Mouse (Mus musculus): ENCODE results near the gene Cacng5. TPM values are rescaled to one million over a fixed set of nuclear protein-coding genes. Genes with fewer than 3 reads are reported as not detected.

Gene Cacng5
- polyA plus RNA-seq, 1 experiment from 2014 or later = 7.6 TPM

- H3K4me2 ChIP-seq (ENCODE audit: low read length) = no peak overlapping the region
- no peaks in the 10 kb centered on the region for H3K9me3 ChIP-seq (ENCODE audit: control insufficient read depth, low read length)
- no peak overlapping the region for H3K9ac ChIP-seq (replicated peaks; ENCODE audit: low read length)
- H3K4me1 ChIP-seq (ENCODE audit: control insufficient read depth, insufficient read depth, low read length) = no peaks in the 10 kb centered on the region
- DNase-seq = no peak
- no peak for ATAC-seq (ENCODE audit: low FRiP score, low TSS enrichment)
- 91% methylated on average over 2 of the region's 2 CpGs for WGBS
- no peak overlapping the region for H3K27ac ChIP-seq (replicated peaks; ENCODE audit: low read depth, low read length)
- no peaks in the 10 kb centered on the region for H3K27me3 ChIP-seq (ENCODE audit: control insufficient read depth, insufficient read depth, low read length)
- H3K4me3 ChIP-seq (replicated peaks; ENCODE audit: low read depth, low read length) = no peak overlapping the region
- H3K36me3 ChIP-seq (ENCODE audit: control insufficient read depth, insufficient read depth, low read length) = no peaks in the 10 kb centered on the region
Measured at GRCm38 (mm10) chr11:107936929-107937328, 22.1 kb upstream of the Cacng5 start.

GRCm38 (mm10) chr11:107931721-107932120, 16.9 kb upstream of the Cacng5 start:
- H3K4me3 ChIP-seq (replicated peaks; ENCODE audit: low read depth, low read length) = no peak overlapping the region
- no peaks in the 10 kb centered on the region for H3K9me3 ChIP-seq (ENCODE audit: control insufficient read depth, low read length)
- H3K36me3 ChIP-seq (ENCODE audit: control insufficient read depth, insufficient read depth, low read length) = no peaks in the 10 kb centered on the region
- no peak overlapping the region for H3K27ac ChIP-seq (replicated peaks; ENCODE audit: low read depth, low read length)
- WGBS = 86% methylated on average over 7 of the region's 7 CpGs
- H3K4me1 ChIP-seq (ENCODE audit: control insufficient read depth, insufficient read depth, low read length) = no peaks in the 10 kb centered on the region
- no peak overlapping the region for H3K9ac ChIP-seq (replicated peaks; ENCODE audit: low read length)
- no peaks in the 10 kb centered on the region for H3K27me3 ChIP-seq (ENCODE audit: control insufficient read depth, insufficient read depth, low read length)
- DNase-seq (no peak), ATAC-seq (ENCODE audit: low FRiP score, low TSS enrichment) (no peak)
- no peak overlapping the region for H3K4me2 ChIP-seq (ENCODE audit: low read length)

GRCm38 (mm10) chr11:107931288-107931687, 16.4 kb upstream of the Cacng5 start:
- Histone ChIP-seq H3K4me2 (ENCODE audit: low read length) (no peak overlapping the region), H3K27ac (replicated peaks; ENCODE audit: low read depth, low read length) (no peak overlapping the region), H3K4me3 (replicated peaks; ENCODE audit: low read depth, low read length) (no peak overlapping the region), H3K9me3 (ENCODE audit: control insufficient read depth, low read length) (no peaks in the 10 kb centered on the region), H3K9ac (replicated peaks; ENCODE audit: low read length) (no peak overlapping the region), H3K4me1 (ENCODE audit: control insufficient read depth, insufficient read depth, low read length) (no peaks in the 10 kb centered on the region), H3K27me3 (ENCODE audit: control insufficient read depth, insufficient read depth, low read length) (no peaks in the 10 kb centered on the region), H3K36me3 (ENCODE audit: control insufficient read depth, insufficient read depth, low read length) (no peaks in the 10 kb centered on the region)
- WGBS = 91% methylated on average over 11 of the region's 11 CpGs
- DNase-seq (no peak), ATAC-seq (ENCODE audit: low FRiP score, low TSS enrichment) (no peak)

GRCm38 (mm10) chr11:107929712-107930111, 14.9 kb upstream of the Cacng5 start:
- H3K9me3 ChIP-seq (ENCODE audit: control insufficient read depth, low read length) = no peaks in the 10 kb centered on the region
- H3K4me2 ChIP-seq (ENCODE audit: low read length) = no peak overlapping the region
- no peaks in the 10 kb centered on the region for H3K36me3 ChIP-seq (ENCODE audit: control insufficient read depth, insufficient read depth, low read length)
- no peak for ATAC-seq (ENCODE audit: low FRiP score, low TSS enrichment)
- 68% methylated on average over 3 of the region's 3 CpGs for WGBS
- H3K27ac ChIP-seq (replicated peaks; ENCODE audit: low read depth, low read length) = no peak overlapping the region
- no peaks in the 10 kb centered on the region for H3K27me3 ChIP-seq (ENCODE audit: control insufficient read depth, insufficient read depth, low read length)
- DNase-seq = no peak
- H3K4me3 ChIP-seq (replicated peaks; ENCODE audit: low read depth, low read length) = no peak overlapping the region
- no peaks in the 10 kb centered on the region for H3K4me1 ChIP-seq (ENCODE audit: control insufficient read depth, insufficient read depth, low read length)
- H3K9ac ChIP-seq (replicated peaks; ENCODE audit: low read length) = no peak overlapping the region

GRCm38 (mm10) chr11:107919852-107920508, 5.1 kb upstream of the Cacng5 start:
- H3K4me3 ChIP-seq (replicated peaks; ENCODE audit: low read depth, low read length) = no peak overlapping the region
- 39% methylated on average over 16 of the region's 16 CpGs for WGBS
- H3K4me2 ChIP-seq (ENCODE audit: low read length) = no peak overlapping the region

GRCm38 (mm10) chr11:107917721-107918235, 2.9 kb upstream of the Cacng5 start:
- Histone ChIP-seq H3K27ac (replicated peaks; ENCODE audit: low read depth, low read length) (peak overlapping the region; percentile 80), H3K4me2 (ENCODE audit: low read length) (peak overlapping the region; percentile 21), H3K9me3 (ENCODE audit: control insufficient read depth, low read length) (no peaks in the 10 kb centered on the region), H3K36me3 (ENCODE audit: control insufficient read depth, insufficient read depth, low read length) (no peaks in the 10 kb centered on the region), H3K4me3 (replicated peaks; ENCODE audit: low read depth, low read length) (no peak overlapping the region), H3K27me3 (ENCODE audit: control insufficient read depth, insufficient read depth, low read length) (peaks cover 14% of the 10 kb centered on the region; the same call in 1 of the 2 replicates), H3K9ac (replicated peaks; ENCODE audit: low read length) (no peak overlapping the region), H3K4me1 (ENCODE audit: control insufficient read depth, insufficient read depth, low read length) (peaks cover 13% of the 10 kb centered on the region)
- WGBS = 12% methylated on average over 9 of the region's 9 CpGs
- DNase-seq = peak; percentile 81
- ATAC-seq (ENCODE audit: low FRiP score, low TSS enrichment) = peak; percentile 56; the same call in 1 of the 2 replicates

More at GRCm38 (mm10) chr11:107919852-107920508, 5.1 kb upstream of the Cacng5 start:
- DNase-seq (peak; percentile 32), ATAC-seq (ENCODE audit: low FRiP score, low TSS enrichment) (no peak)
- Histone ChIP-seq H3K36me3 (ENCODE audit: control insufficient read depth, insufficient read depth, low read length) (no peaks in the 10 kb centered on the region), H3K4me1 (ENCODE audit: control insufficient read depth, insufficient read depth, low read length) (peaks cover 13% of the 10 kb centered on the region), H3K9ac (replicated peaks; ENCODE audit: low read length) (no peak overlapping the region), H3K9me3 (ENCODE audit: control insufficient read depth, low read length) (no peaks in the 10 kb centered on the region), H3K27ac (replicated peaks; ENCODE audit: low read depth, low read length) (no peak overlapping the region), H3K27me3 (ENCODE audit: control insufficient read depth, insufficient read depth, low read length) (0 out of 2 replicates have a peak, but pooled peaks cover 4% of the 10 kb centered on the region)

GRCm38 (mm10) chr11:107913317-107913716, 1.5 kb downstream of the Cacng5 start:
- Histone ChIP-seq H3K4me1 (ENCODE audit: control insufficient read depth, insufficient read depth, low read length) (peaks cover 8% of the 10 kb centered on the region), H3K4me3 (replicated peaks; ENCODE audit: low read depth, low read length) (no peak overlapping the region), H3K4me2 (ENCODE audit: low read length) (peak overlapping the region; percentile 27), H3K27ac (replicated peaks; ENCODE audit: low read depth, low read length) (no peak overlapping the region), H3K9me3 (ENCODE audit: control insufficient read depth, low read length) (peaks cover 7% of the 10 kb centered on the region; the same call in 1 of the 2 replicates), H3K27me3 (ENCODE audit: control insufficient read depth, insufficient read depth, low read length) (peaks cover 14% of the 10 kb centered on the region; the same call in 1 of the 2 replicates), H3K9ac (replicated peaks; ENCODE audit: low read length) (no peak overlapping the region), H3K36me3 (ENCODE audit: control insufficient read depth, insufficient read depth, low read length) (no peaks in the 10 kb centered on the region)
- 47% methylated on average over 3 of the region's 3 CpGs for WGBS
- ATAC-seq (ENCODE audit: low FRiP score, low TSS enrichment) (no peak), DNase-seq (no peak)

GRCm38 (mm10) chr11:107905364-107905763, 9.5 kb downstream of the Cacng5 start:
- DNase-seq (no peak), ATAC-seq (ENCODE audit: low FRiP score, low TSS enrichment) (no peak)
- H3K36me3 ChIP-seq (ENCODE audit: control insufficient read depth, insufficient read depth, low read length) = no peaks in the 10 kb centered on the region
- H3K4me1 ChIP-seq (ENCODE audit: control insufficient read depth, insufficient read depth, low read length) = peaks cover 8% of the 10 kb centered on the region; the same call in 1 of the 2 replicates
- peaks cover 7% of the 10 kb centered on the region; the same call in 1 of the 2 replicates for H3K9me3 ChIP-seq (ENCODE audit: control insufficient read depth, low read length)
- H3K9ac ChIP-seq (replicated peaks; ENCODE audit: low read length) = no peak overlapping the region
- H3K27ac ChIP-seq (replicated peaks; ENCODE audit: low read depth, low read length) = no peak overlapping the region
- no peaks in the 10 kb centered on the region for H3K27me3 ChIP-seq (ENCODE audit: control insufficient read depth, insufficient read depth, low read length)
- no peak overlapping the region for H3K4me2 ChIP-seq (ENCODE audit: low read length)
- WGBS = 65% methylated on average over 9 of the region's 9 CpGs
- H3K4me3 ChIP-seq (replicated peaks; ENCODE audit: low read depth, low read length) = no peak overlapping the region

Data from midbrain, embryonic 14.5 days (tissue).